Mouse (Mus musculus) limb, embryonic 11.5 days (tissue): ENCODE measurements around the gene Cib4. TPM values are rescaled to one million over a fixed set of nuclear protein-coding genes. Genes with fewer than 3 reads are reported as not detected.

Experiments used
- ATAC-seq: fragments of 200-750 bp; cut with Nextera tagmentation; 2 replicates; pipeline ENCODE4 v1.8.0; 2017; ENCODE audit warnings: low read depth; ENCODE audit not compliant: insufficient number of reproducible peaks, low FRiP score, low TSS enrichment
- DNase-seq: peaks from one replicate; pipeline ENCODE4 v3.0.0-alpha.2; 2015; ENCODE audit warnings: low spot score
- H3K27ac ChIP-seq: fragments of 300-500 bp; sonication (generic); replicated peaks from 2 replicates; pipeline ENCODE4 v1.5.1; 2014; ENCODE audit warnings: low read depth, mild to moderate bottlenecking, low read length
- H3K27me3 ChIP-seq: fragments of 300-500 bp; sonication (generic); 2 replicates; pipeline ENCODE4 v1.6.1; 2014; ENCODE audit warnings: mild to moderate bottlenecking, low read length, mixed read lengths; ENCODE audit not compliant: control insufficient read depth, insufficient read depth
- H3K36me3 ChIP-seq: fragments of 300-500 bp; sonication (generic); 2 replicates; pipeline ENCODE4 v1.6.1; 2014; ENCODE audit warnings: mild to moderate bottlenecking, low read length, moderate library complexity, mixed read lengths; ENCODE audit not compliant: control insufficient read depth, insufficient read depth
- H3K4me1 ChIP-seq: fragments of 300-500 bp; sonication (generic); 2 replicates; pipeline ENCODE4 v1.6.1; 2014; ENCODE audit warnings: low read length, mixed read lengths; ENCODE audit not compliant: control insufficient read depth, insufficient read depth
- H3K4me2 ChIP-seq: fragments of 300-500 bp; sonication (generic); 2 replicates; pipeline ENCODE4 v1.6.1; 2014; ENCODE audit warnings: low read depth, mild to moderate bottlenecking, moderate library complexity; ENCODE audit not compliant: severe bottlenecking
- H3K4me3 ChIP-seq: fragments of 300-500 bp; sonication (generic); 2 replicates; pipeline ENCODE4 v1.5.1; 2014; ENCODE audit warnings: low read depth, low read length
- H3K9ac ChIP-seq: fragments of 300-500 bp; sonication (generic); 2 replicates; pipeline ENCODE4 v1.6.1; 2014; ENCODE audit warnings: mild to moderate bottlenecking, low read length
- H3K9me3 ChIP-seq: fragments of 300-500 bp; sonication (generic); 2 replicates; pipeline ENCODE4 v1.6.1; 2016; ENCODE audit warnings: low read length; ENCODE audit not compliant: control insufficient read depth
- WGBS: fragments of 180-500 bp; shearing (Covaris S2); extraction: QIAGEN DNeasy Blood & Tissue Kit; methylation state at CpG from one replicate; pipeline ENCODE4 v1.1.7; 2014; 5-methylcytosine and 5-hydroxymethylcytosine counted together
- polyA plus RNA-seq: library from polyadenylated mRNA; unstranded; fragments of >200 nt; fragmentation: Nextera tagmentation; extraction: Ambion mirVana; gene quantifications from 2 replicates; pipeline ENCODE4 v1.2.1, GENCODE M21; 2014

Gene Cib4
- polyA plus RNA-seq, 1 experiment from 2014 or later = not detected

DNA sequence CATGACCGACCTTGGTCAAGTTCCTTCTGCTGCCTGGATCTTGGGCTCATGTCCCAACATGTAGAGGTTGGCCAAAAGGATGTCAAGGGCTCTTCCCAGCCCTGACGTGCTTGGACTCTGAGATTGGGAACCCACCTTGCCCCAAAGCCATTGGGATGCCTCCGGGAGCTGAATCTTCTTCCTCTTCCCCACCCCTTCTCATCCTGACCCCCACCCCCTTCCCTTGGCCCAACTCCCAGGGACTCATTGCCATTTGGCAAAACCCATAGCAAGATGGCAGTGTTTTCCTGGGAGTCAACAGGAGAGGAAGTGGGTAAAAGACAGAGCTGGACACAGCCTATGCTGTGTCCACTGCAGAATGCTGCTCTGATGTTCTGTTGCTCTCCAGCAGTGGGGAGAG lies 43.9 kb upstream of the Cib4 start:
- Histone ChIP-seq H3K4me2 (no peak overlapping the region), H3K4me1 (peaks cover 8% of the 10 kb centered on the region), H3K9me3 (no peaks in the 10 kb centered on the region), H3K36me3 (no peaks in the 10 kb centered on the region), H3K4me3 (no peak overlapping the region), H3K27me3 (peaks cover 42% of the 10 kb centered on the region), H3K27ac (no peak overlapping the region), H3K9ac (no peak overlapping the region)
- ATAC-seq (no peak), DNase-seq (no peak)
- WGBS = 66% methylated on average over 3 of the region's 3 CpGs

DNA sequence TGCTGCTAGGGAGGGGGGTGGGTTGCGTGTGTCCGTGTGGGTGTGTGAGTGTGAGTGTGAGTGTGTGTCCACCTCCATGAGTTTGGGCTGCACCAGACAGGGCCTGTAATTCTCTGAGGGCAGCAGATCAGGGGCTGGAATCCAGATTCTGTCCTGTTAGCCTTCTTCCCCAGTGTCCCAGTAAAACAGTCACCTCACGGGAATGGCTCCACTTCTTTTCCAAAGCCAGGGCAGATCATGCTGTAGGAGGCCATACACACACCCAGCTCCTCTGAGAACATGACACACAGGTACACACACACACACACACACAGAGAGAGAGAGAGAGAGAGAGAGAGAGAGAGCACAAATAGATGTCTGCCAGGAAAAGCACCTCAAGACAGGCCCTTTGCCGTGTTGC lies 43.4 kb upstream of the Cib4 start:
- WGBS = 47% methylated on average over 4 of the region's 4 CpGs
- Histone ChIP-seq H3K9me3 (no peaks in the 10 kb centered on the region), H3K9ac (no peak overlapping the region)

DNA sequence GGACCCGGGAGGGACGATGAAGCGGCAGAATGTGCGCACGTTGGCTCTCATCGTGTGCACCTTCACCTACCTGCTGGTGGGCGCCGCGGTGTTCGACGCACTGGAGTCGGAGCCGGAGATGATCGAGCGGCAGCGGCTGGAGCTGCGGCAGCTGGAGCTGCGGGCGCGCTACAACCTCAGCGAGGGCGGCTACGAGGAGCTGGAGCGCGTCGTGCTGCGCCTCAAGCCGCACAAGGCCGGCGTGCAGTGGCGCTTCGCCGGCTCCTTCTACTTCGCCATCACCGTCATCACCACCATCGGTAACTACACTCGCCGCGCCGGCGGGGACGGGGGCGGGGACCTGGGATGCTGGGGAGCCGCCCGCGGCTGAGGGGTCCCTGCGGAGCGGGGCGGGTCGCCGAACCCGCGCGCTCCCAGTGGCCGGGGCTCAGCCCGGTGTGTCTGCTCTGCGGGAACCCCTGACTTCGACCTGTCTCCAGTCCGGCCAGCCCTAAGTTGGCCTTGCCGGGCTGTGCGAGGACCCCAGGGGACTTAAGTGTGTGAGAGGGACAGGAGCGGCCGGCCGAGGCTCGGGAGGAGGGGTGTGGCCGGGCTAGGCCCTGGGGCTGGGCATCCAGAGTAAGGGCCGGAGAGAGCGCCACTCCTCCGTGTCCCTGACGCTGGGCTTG lies 42.8 kb upstream of the Cib4 start:
- Histone ChIP-seq H3K27me3 (peaks cover 42% of the 10 kb centered on the region), H3K27ac (no peak overlapping the region), H3K9ac (0 out of 2 replicates have a peak overlapping the region, but pooled peaks have one; percentile 2), H3K4me1 (peaks cover 8% of the 10 kb centered on the region), H3K4me2 (peak overlapping the region; percentile 87), H3K9me3 (no peaks in the 10 kb centered on the region), H3K36me3 (no peaks in the 10 kb centered on the region), H3K4me3 (peak overlapping the region; percentile 35)
- DNase-seq = peak; percentile 65
- 1% methylated on average over 59 of the region's 70 CpGs for WGBS
- 0 out of 2 replicates have a peak, but pooled peaks have one; percentile 11 for ATAC-seq

More for the DNA sequence above, 43.4 kb upstream of the Cib4 start:
- DNase-seq (no peak), ATAC-seq (no peak)
- Histone ChIP-seq H3K4me2 (peak overlapping the region; percentile 87), H3K4me3 (peak overlapping the region; percentile 35; the same call in 1 of the 2 replicates), H3K36me3 (no peaks in the 10 kb centered on the region), H3K27me3 (peaks cover 42% of the 10 kb centered on the region), H3K27ac (no peak overlapping the region), H3K4me1 (peaks cover 8% of the 10 kb centered on the region)

DNA sequence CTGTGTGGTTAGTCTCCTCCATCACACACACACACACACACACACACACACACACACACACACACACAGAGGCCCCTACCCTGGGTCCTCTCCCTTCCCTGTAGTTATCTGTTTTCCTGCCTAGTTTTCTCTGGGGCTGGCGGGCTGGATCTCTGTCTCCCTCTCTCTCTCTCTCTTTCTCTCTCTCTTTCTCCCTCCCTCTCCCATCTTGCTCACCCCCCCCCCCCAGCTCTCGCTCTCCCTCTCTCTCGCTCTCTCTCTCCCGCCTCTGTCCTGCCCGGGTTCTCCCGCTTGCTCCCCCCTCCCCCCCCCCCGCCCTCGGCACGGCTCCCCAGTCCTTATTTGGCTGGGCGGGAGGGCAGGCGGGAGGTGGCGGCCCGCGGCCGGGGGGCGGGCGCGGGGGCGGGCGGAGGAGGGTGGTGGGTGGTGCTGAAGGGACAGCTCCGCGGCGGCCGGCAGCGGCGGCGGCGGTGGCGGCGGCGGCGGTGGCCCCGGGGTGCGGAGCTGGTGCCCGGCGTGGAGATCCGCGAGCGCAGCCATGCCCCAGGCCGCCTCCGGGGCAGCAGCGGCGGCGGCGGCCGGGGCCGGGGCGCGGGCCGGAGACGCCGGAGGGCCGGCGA lies 42.2 kb upstream of the Cib4 start, which contains the start of gene Kcnk3:
Gene Kcnk3 (plus strand): TSS at position 490 of the 620 bp plus-strand sequence.
- H3K4me3 ChIP-seq = peak within 1 kb of the TSS; percentile 35
- ATAC-seq (0 out of 2 replicates have a peak, but pooled peaks have one; percentile 14), DNase-seq (peak; percentile 81)
- H3K36me3 ChIP-seq = no peaks in the 10 kb centered on the region
- H3K4me2 ChIP-seq = peak within 1 kb of the TSS; percentile 87
- H3K9me3 ChIP-seq = no peaks in the 10 kb centered on the region
- H3K9ac ChIP-seq = 0 out of 2 replicates have a peak within 1 kb of the TSS, but pooled peaks have one; percentile 2
- WGBS = 0% methylated on average over 35 of the region's 54 CpGs
- H3K4me1 ChIP-seq = peaks cover 8% of the 10 kb centered on the region
- peaks cover 42% of the 10 kb centered on the region for H3K27me3 ChIP-seq
- H3K27ac ChIP-seq = no peak within 1 kb of the TSS

DNA sequence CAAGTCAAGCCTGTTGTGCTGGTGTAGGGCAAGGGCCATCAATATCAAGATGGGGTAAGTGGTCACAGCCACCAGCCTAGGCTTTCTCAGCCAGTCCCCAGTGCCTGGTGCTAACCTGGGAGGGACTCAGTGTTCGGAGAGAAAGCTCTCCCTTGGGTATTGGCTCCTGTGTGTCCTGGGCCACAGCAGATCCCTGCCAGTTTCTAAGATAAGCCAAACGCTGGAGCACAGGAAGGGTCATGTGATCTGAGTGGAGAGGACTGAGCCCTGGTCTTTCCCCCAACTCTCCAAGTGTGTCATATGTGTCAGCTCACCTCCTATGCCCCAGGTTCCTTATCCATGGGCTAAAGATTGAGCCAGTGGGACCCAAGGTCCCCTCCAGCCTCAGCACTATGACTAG lies 41.5 kb upstream of the Cib4 start:
- Histone ChIP-seq H3K4me3 (no peak overlapping the region), H3K27ac (no peak overlapping the region), H3K9me3 (no peaks in the 10 kb centered on the region), H3K4me2 (no peak overlapping the region), H3K9ac (no peak overlapping the region), H3K27me3 (peaks cover 42% of the 10 kb centered on the region), H3K36me3 (no peaks in the 10 kb centered on the region), H3K4me1 (peaks cover 8% of the 10 kb centered on the region)
- no peak for DNase-seq
- WGBS = 29% methylated on average over 2 of the region's 2 CpGs
- no peak for ATAC-seq

DNA sequence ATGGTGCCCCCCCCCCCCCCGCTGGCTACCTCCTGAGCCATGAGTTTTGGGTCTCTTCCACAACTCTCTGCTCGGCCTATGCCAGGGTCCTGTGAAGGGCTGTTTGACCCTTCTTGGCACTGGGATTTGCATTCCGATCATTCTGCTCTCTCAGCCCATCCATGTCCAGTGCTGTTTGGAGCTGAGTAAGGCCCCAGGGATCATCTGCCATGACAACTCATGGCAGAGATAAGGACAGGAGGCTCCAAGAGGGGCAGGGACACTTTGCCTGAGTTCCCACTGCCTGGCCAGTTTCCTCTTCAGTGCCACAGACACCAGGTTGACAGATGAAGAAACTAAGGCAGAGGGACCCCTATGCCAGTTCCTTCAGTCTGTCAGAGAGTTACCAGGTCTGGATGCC lies 41.0 kb upstream of the Cib4 start:
- 88% methylated on average over 3 of the region's 3 CpGs for WGBS
- Histone ChIP-seq H3K4me1 (peaks cover 8% of the 10 kb centered on the region), H3K36me3 (no peaks in the 10 kb centered on the region), H3K4me3 (no peak overlapping the region), H3K27ac (no peak overlapping the region), H3K27me3 (peaks cover 42% of the 10 kb centered on the region), H3K9ac (no peak overlapping the region), H3K4me2 (no peak overlapping the region), H3K9me3 (no peaks in the 10 kb centered on the region)
- ATAC-seq (no peak), DNase-seq (no peak)

DNA sequence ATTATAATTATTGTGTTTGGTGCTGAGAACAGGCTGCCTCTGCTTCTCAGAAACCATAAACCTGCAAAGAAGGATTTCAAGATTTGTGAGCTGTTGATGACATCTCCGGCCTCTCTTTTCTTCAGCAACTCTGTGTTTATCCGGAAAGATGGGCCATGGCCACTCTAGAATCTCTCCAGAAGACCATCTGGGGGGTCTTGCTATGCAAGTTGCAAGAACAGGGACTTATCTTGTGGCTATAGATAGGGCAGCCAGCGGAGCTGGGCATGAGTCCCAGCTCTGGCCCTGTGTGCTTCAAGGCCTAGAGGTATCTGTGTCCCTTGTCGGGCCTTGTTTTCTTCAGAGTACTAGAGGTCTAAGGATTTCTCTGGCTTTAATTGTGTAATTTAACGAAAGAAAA lies 36.4 kb upstream of the Cib4 start:
- H3K9me3 ChIP-seq = no peaks in the 10 kb centered on the region
- no peak overlapping the region for H3K4me2 ChIP-seq
- WGBS = 75% methylated on average over 5 of the region's 5 CpGs
- H3K36me3 ChIP-seq = no peaks in the 10 kb centered on the region
- DNase-seq (no peak), ATAC-seq (no peak)
- H3K27ac ChIP-seq = no peak overlapping the region
- H3K4me1 ChIP-seq = no peaks in the 10 kb centered on the region
- no peak overlapping the region for H3K9ac ChIP-seq
- H3K4me3 ChIP-seq = no peak overlapping the region
- peaks cover 6% of the 10 kb centered on the region for H3K27me3 ChIP-seq

DNA sequence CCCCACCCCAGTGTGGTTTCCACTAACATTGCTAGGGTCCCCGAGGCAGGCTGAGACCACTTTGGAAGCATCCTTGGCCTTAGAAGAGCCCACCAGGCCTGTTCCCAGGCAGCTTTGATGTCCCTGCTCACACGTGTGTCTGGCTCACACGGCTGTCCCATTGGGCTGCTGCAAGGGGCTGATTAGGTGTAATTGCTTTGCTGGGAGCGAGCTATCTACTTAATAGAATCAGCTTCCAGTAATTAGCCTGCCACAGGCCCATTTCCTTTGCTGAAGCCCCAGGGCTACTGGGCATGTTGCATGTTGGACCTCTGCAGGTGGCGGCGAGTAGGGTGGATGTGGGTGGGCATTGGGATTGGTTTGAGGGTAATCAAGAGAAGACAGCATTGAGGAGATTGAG lies 35.1 kb upstream of the Cib4 start:
- WGBS = 26% methylated on average over 6 of the region's 6 CpGs
- no peak overlapping the region for H3K27ac ChIP-seq
- no peak for ATAC-seq
- H3K4me1 ChIP-seq = no peaks in the 10 kb centered on the region
- H3K9ac ChIP-seq = no peak overlapping the region
- no peak for DNase-seq
- no peak overlapping the region for H3K4me3 ChIP-seq
- no peaks in the 10 kb centered on the region for H3K27me3 ChIP-seq
- no peaks in the 10 kb centered on the region for H3K36me3 ChIP-seq
- H3K9me3 ChIP-seq = no peaks in the 10 kb centered on the region
- no peak overlapping the region for H3K4me2 ChIP-seq
